Mouse (Mus musculus) c-Kit-positive CD71-positive TER-119-negative erythroid progenitor cells, embryonic 14.5 days (primary cell): ENCODE data around the gene H2-K1.
"Not testable (repeated sequence)": the region's sequence is repeated elsewhere in the genome, so short reads cannot be mapped to it uniquely, and the experiment has no call there.

Experiments
- DNase-seq: peaks from one replicate; pipeline ENCODE4 v3.0.0-alpha.2; 2013; ENCODE audit warnings: low read depth

The H2-K1 gene

GRCm38 (mm10) chr17:33982136-33982535 lies 18.0 kb downstream of the H2-K1 start:
- DNase-seq, result not testable (repeated sequence)

GRCm38 (mm10) chr17:33981192-33981909 lies 18.8 kb downstream of the H2-K1 start:
- DNase-seq, result not testable (repeated sequence)

GRCm38 (mm10) chr17:33980181-33981035 lies 19.7 kb downstream of the H2-K1 start:
- no peak for DNase-seq

- DNase-seq, result no peak
Measured at GRCm38 (mm10) chr17:33979512-33980050, 20.6 kb downstream of the H2-K1 start.

- no peak for DNase-seq
Measured at GRCm38 (mm10) chr17:33978631-33979031, 21.5 kb downstream of the H2-K1 start.

GRCm38 (mm10) chr17:33977861-33978557 lies 22.1 kb downstream of the H2-K1 start:
- no peak for DNase-seq

- no peak for DNase-seq
Measured at GRCm38 (mm10) chr17:33973572-33973971, 26.6 kb downstream of the H2-K1 start.

- DNase-seq, result no peak
Measured at GRCm38 (mm10) chr17:33972691-33973090, 27.5 kb downstream of the H2-K1 start.

GRCm38 (mm10) chr17:33969394-33969793 lies 30.8 kb downstream of the H2-K1 start:
- DNase-seq, result no peak

GRCm38 (mm10) chr17:33968927-33969326 lies 31.2 kb downstream of the H2-K1 start:
- no peak for DNase-seq

- DNase-seq, result no peak
Measured at GRCm38 (mm10) chr17:33968489-33968888, 31.7 kb downstream of the H2-K1 start.

GRCm38 (mm10) chr17:33965846-33966550 lies 34.1 kb downstream of the H2-K1 start:
- DNase-seq, result no peak

- DNase-seq, result no peak
Measured at GRCm38 (mm10) chr17:33965082-33965845, 34.9 kb downstream of the H2-K1 start.

- DNase-seq, result no peak
Measured at GRCm38 (mm10) chr17:33962876-33963275, 37.3 kb downstream of the H2-K1 start.

- DNase-seq, result no peak
Measured at GRCm38 (mm10) chr17:33959948-33960347, 40.2 kb downstream of the H2-K1 start.

- no peak for DNase-seq
Measured at GRCm38 (mm10) chr17:33959135-33959534, 41.0 kb downstream of the H2-K1 start.

- no peak for DNase-seq
Measured at GRCm38 (mm10) chr17:33958451-33958850, 41.7 kb downstream of the H2-K1 start.

GRCm38 (mm10) chr17:33957493-33957892 lies 42.7 kb downstream of the H2-K1 start:
- DNase-seq, result no peak

- no peak for DNase-seq
Measured at GRCm38 (mm10) chr17:33956336-33956735, 43.8 kb downstream of the H2-K1 start.

GRCm38 (mm10) chr17:33955555-33956214 lies 44.5 kb downstream of the H2-K1 start, which contains the start of the genes Vps52 and Rps18:
Gene Vps52 (plus strand): TSS chr17:33955812.
Gene Rps18 (minus strand): TSS chr17:33956001.
- DNase-seq, result peak; percentile 92
